Mouse (Mus musculus) left cerebral cortex, postnatal 14 days (tissue): ENCODE measurements around the gene A830005F24Rik. TPM values are rescaled to one million over a fixed set of nuclear protein-coding genes. Genes with fewer than 3 reads are reported as not detected.

Experiments used
- DNase-seq, 2 experiments: peaks; one replicate each; pipeline ENCODE4 v3.0.0; 2021 to 2022; ENCODE audit warnings: low spot score in 2 of 2, mixed read lengths in 1 of 2
- intact Hi-C: fragments of 180-260 bp; cut with DNase I; formaldehyde crosslinking; loops from one replicate; pipeline ENCODE4 v1.15.1; 2025
- microRNA-seq, 2 experiments: library from miRNA; unstranded; fragments of <30 nt; microRNA quantifications; one replicate each; pipeline ENCODE4 v1.2.0; 2022
- total RNA-seq, 2 experiments: library from RNA; stranded (reverse); gene quantifications; 2 replicates each; pipeline ENCODE4 v1.2.3; 2021

A830005F24Rik gene
- total RNA-seq, 2 experiments from 2014 or later = 1.3 to 1.8 TPM

- DNase-seq = no peak
- intact Hi-C loops = no loop called here
Measured at GRCm38 (mm10) chr13:48533441-48533840, 20.1 kb downstream of the A830005F24Rik start.

DNA sequence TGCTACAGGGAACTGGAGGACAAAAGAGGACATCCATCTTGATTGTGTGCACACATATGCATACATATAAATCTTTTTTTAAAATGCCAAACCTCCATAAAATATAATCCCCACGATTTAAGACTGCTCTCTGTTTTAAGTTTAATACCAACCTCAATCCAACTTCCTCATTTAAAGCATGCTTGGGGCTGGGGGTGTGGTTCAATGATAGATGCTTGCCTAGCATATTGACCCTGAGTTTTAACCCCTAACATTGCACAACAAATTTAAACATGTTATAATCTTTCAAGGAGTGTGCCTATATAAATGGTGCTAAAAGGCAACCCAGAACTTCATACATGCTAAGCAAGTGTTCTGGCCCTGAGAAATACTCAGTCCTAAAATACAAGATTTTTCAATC, 27.1 kb downstream of the A830005F24Rik start:
- intact Hi-C loops = no loop called here
- no peak for DNase-seq

DNA sequence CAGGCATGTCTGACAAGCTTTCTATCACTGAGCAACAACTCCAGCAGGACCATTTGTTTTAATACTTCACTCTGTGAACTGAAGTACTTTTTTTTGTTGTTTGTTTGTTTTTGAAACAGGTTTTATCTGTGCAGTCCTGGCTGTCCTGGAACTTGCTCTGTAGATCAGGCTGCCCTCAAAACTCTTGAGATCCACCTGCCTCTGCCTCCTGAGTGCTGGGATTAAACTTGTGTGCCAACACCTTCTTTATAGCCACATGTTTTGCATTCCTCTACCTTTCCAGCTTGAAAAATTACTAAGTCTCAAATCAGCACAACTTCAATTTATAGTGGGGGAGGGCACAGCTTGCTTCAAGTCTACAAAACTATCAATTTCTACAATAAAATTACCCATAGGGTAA, 31.0 kb downstream of the A830005F24Rik start:
- intact Hi-C loops = no loop called here
- no peak for DNase-seq

GRCm38 (mm10) chr13:48544867-48545266, 31.5 kb downstream of the A830005F24Rik start:
- intact Hi-C loops = no loop called here
- DNase-seq = no peak

- intact Hi-C loops = no loop called here
- DNase-seq = peak; percentile 97
Measured at GRCm38 (mm10) chr13:48545476-48546281, 32.3 kb downstream of the A830005F24Rik start.

DNA sequence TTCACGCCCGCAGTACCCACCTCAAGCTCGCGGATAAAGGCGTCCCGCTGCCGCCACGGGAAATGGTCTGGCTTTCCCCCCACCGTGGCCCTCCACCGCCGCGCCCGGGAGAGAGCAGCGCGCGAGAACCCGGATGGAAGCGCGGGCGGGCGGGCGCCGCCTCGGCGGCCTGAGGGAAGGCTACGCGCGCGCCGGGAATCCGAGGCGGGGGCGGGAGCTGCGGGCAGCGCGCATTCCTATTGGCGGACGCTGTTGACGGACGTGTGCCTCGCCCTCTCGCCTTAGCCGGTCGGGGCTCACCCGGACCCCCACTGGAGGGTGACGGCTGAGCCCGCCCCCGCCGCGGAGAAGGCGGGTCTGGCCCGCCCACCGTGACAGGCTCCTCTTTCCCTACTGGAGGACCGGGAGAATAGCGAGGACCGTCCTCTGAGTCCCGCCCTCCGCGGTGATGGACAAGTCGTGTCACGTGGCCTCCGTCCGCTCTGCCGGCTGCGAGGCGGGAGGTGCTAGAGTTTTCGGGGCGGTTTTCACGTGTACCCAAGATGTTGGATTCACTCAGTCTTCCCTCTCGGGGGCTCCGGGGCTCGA, 33.1 kb downstream of the A830005F24Rik start:
- intact Hi-C loops = no loop called here
- peak; percentile 99 to 100 for DNase-seq

GRCm38 (mm10) chr13:48547623-48548022, 34.3 kb downstream of the A830005F24Rik start:
- intact Hi-C loops = no loop called here
- DNase-seq = no peak

DNA sequence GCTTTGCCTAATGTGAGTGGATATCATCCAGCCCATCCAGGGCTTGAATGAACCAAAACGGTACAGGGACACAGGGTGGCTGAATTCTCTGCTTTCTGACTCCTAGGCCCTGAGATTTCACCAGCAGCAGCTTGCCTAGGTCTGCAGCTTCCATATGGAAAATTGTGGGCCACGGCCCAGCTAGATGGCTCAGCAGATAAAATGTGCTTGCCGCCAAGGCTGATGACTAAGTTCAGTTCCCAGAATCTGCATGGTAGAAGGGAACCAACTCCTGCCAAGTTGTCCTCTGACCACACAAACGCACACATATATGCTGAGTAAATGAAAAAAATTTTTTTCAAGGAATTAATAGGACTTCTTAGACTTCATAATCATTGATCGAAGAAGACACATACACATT, 34.9 kb downstream of the A830005F24Rik start:
- intact Hi-C loops = no loop called here
- no peak for DNase-seq

GRCm38 (mm10) chr13:48552181-48553090, 39.1 kb downstream of the A830005F24Rik start:
- intact Hi-C loops = no loop called here
- DNase-seq = peak; percentile 92 to 94

DNA sequence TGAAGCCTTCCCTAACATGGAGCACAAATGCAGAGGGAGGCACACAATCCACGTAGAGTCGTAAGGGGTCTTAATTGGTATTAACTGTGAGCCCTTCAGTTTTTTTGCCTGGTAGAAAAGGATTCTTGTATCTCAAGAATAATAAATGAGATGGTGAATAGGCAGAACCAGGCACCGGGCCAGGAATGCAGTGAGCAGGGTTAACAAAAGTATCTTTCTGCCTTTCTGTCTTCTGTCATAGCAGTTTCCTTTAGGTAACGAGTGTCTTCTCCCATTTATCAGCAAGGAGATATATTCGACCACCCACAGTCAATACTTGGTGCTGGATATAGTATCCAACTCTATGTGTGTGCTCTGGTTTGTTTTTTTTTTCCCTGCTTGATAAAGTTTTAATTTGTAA, 40.1 kb downstream of the A830005F24Rik start:
- no peak for DNase-seq
- intact Hi-C loops = no loop called here

DNA sequence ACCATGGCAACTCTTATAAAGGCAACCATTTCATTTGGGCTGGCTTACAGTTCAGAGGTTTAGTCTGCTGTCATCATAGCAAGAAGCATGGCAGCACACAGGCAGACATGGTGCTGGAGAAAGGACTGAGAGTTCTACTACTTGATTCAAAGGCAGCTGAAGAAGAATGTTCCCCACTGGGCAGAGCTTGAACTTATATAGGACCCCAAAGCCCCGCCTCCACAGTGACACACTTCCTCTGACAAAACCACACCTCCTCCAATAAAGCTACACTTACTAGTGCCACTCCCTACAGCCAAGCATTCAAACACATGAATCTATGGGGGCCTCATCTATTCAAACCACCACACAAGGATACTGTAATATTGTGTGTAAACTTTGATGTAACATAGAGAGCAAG, 41.2 kb downstream of the A830005F24Rik start:
- no peak for DNase-seq
- intact Hi-C loops = no loop called here

DNA sequence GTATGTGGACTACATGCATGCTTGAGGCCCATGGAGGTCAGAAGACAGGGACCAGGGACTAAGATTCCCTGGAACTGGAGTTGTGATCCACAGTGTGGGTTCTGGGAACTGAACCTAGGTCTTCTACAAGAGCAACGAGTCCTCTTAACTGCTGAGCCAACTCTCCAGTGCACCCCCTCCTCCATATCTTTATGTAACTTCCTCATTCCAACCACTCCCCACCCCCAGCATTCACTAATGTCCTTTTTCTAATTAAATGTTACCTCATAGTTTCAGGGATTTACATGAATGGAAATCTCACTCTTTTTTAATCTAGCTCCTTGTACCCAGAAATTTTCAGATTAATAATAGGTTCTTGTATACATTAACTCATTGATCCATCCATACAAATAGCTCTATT, 42.6 kb downstream of the A830005F24Rik start:
- intact Hi-C loops = no loop called here
- no peak for DNase-seq

DNA sequence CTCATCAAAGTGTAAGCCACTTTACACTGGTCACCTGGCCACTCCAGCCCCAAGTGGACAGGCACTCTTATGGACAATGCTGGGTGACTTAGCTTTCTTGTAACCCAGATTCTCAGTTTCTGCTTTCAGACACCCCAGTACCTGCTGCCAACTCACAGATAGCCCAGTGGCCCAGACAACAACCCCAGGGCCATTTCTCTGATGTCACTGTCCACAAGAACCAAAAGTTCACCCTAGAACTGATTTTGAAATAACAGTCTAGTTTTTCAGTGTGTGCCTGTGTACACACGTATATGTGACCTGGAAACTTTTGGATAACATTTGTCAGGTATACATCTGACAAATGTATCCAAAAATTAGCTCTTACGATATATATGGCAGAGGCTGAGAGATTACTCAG, 48.1 kb downstream of the A830005F24Rik start:
- intact Hi-C loops = no loop called here
- DNase-seq = no peak

- DNase-seq = no peak
- intact Hi-C loops = no loop called here
Measured at GRCm38 (mm10) chr13:48562336-48562735, 49.0 kb downstream of the A830005F24Rik start.

Small RNA genes within 50 kb of the gene (microRNA-seq; reads per million reads assigned to microRNA genes)
- 0 reads per million in 2 experiments for gene Gm24111
- 360 to 381 reads per million in 2 experiments for gene Mirlet7a-1
- 29,400 to 32,578 reads per million in 2 experiments for gene Mirlet7d
- gene Mirlet7f-1 = 0 reads per million in 2 experiments

Other genes with a start within 250 kb of the A830005F24Rik start
- gene Zfp169, start 119 bp upstream of the A830005F24Rik start, total RNA-seq = 10 to 100 TPM; 19.8 to 20.5 TPM
- gene Ptpdc1, start 112.1 kb downstream of the A830005F24Rik start, total RNA-seq = 10 to 100 TPM; 22.7 to 25.5 TPM
- gene Barx1, start 149.4 kb downstream of the A830005F24Rik start, total RNA-seq = not detected